Comparison of ENCODE assay signal across 18 mouse cellular contexts in the genomic region with DNA sequence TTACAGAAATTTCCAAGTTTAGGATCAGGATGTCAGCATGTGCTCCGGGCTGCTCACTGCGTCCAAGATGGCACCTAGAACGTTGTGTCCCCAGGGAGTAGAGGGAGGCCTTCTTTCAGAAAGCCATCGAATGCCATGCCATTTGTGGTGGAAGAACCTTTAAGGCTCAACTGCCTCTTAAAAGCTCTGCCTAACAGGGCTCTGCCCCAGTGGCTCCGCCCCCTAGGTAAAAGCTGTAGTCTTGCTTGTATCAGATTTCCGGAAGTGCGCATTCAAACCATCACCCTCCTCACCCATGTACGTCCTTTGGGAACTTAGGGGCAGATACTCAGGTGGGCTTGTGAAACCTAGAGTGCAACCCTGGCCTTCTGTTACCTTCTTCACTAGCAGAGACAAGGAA.
"Had no signal": no experiment of that assay in that cellular context is flagged by ENCODE, and none has a peak within 500 bp of the region (broad histone marks: within the 10 kb centered on the region; RNA-seq: fewer than 3 reads in every experiment).

No protein-coding gene starts in this region.

- H3K27me3 ChIP-seq: lung, embryonic 15.5 days; megakaryocyte, embryonic 14.5 days; midbrain, embryonic 15.5 days; neural tube, embryonic 12.5 days; stomach, embryonic 15.5 days had no signal

- H3K4me1 ChIP-seq: lung, embryonic 15.5 days; megakaryocyte, embryonic 14.5 days; midbrain, embryonic 13.5 days; midbrain, embryonic 15.5 days; neural tube, embryonic 12.5 days; stomach, embryonic 15.5 days had no signal

- H3K27ac ChIP-seq: lung, embryonic 15.5 days; macrophage; midbrain, embryonic 13.5 days; midbrain, embryonic 15.5 days; neural tube, embryonic 12.5 days; stomach, embryonic 15.5 days; stomach, postnatal 0 days had no signal

- H3K9ac ChIP-seq: liver, postnatal 0 days; lung, embryonic 15.5 days; midbrain, embryonic 13.5 days; midbrain, embryonic 15.5 days; neural tube, embryonic 12.5 days; stomach, embryonic 15.5 days had no signal

- H3K36me3 ChIP-seq: lung, embryonic 15.5 days; midbrain, embryonic 13.5 days; midbrain, embryonic 15.5 days; neural tube, embryonic 12.5 days; stomach, embryonic 15.5 days had no signal

- H3K9me3 ChIP-seq: lung, embryonic 15.5 days; midbrain, embryonic 13.5 days; midbrain, embryonic 15.5 days; neural tube, embryonic 12.5 days; stomach, embryonic 15.5 days had no signal

- DNase-seq: liver, postnatal 0 days; lung, adult 2 months; lung, postnatal 14 days; lung, postnatal 36 days; right cerebral cortex, postnatal 14 days; thymus, adult 2 months; thymus, postnatal 25 days; thymus, postnatal 4 days had no signal

- H3K4me3 ChIP-seq: lung, embryonic 15.5 days; megakaryocyte, embryonic 14.5 days; midbrain, embryonic 13.5 days; midbrain, embryonic 15.5 days; neural tube, embryonic 12.5 days; stomach, embryonic 15.5 days had no signal

- ATAC-seq: liver, postnatal 0 days; lung, postnatal 0 days; midbrain, embryonic 13.5 days; midbrain, embryonic 15.5 days had no signal

- H3K4me2 ChIP-seq: lung, embryonic 15.5 days; midbrain, embryonic 11.5 days; midbrain, embryonic 13.5 days; midbrain, embryonic 15.5 days; neural tube, embryonic 12.5 days; stomach, embryonic 15.5 days had no signal
